Mouse (Mus musculus) ovary, adult 18-20 months (tissue): ENCODE data around the gene Cyp46a1.

Experiments used
- DNase-seq: peaks from one replicate; pipeline ENCODE4 v3.0.0; 2022; ENCODE audit warnings: low spot score, mixed read lengths

Gene Cyp46a1

GRCm38 (mm10) chr12:108363796-108364195, 29.6 kb downstream of the Cyp46a1 start:
- DNase-seq: peak; percentile 44

DNA sequence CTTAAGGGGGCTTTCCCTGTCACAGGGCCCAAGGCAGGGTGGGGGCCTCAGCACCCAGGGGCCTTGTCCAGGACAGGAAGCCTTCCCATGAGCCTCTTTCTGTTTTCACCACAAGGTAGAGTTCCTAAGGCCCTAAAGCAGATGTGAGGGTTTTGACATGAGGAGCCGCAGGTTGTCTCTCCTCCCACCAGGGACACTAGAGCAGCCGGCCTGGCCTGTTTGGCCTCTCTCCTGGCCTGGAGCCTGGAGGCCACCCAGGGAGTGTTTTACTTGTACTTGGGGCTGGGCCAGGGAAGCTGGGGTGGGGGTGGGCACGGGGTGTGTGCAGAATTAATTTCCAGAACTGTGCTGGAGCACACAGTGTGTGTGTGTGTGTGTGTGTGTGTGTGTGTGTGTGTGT, 31.2 kb downstream of the Cyp46a1 start:
- DNase-seq: peak; percentile 56

- DNase-seq: no peak
Measured at GRCm38 (mm10) chr12:108365868-108366267, 31.7 kb downstream of the Cyp46a1 start.

DNA sequence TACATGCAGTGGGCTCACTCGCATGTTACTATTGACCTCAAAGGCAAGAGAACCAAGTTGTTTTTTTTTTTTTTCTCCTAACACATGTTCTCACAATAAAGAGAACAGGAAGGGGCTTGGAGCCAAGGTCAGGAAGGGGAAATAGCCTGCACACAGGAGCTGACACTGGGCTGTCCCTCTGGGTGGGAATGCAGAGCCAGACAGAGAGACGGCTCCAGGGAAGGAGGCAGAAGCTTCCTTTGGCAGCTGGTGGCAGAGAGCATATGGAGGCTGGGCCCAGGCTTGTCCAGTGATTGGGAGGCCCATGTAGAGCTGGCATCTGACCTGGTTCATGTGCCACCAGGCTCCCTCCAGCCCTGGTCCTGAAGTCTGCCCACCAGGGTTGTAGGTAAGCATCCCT, 33.7 kb downstream of the Cyp46a1 start:
- DNase-seq: no peak

GRCm38 (mm10) chr12:108368921-108369320, 34.7 kb downstream of the Cyp46a1 start:
- no peak for DNase-seq

- no peak for DNase-seq
Measured at GRCm38 (mm10) chr12:108370596-108371428, 36.6 kb downstream of the Cyp46a1 start, which contains the start of gene Eml1. Gene Eml1, plus strand, starts transcription at chr12:108370957.

- DNase-seq: no peak
Measured at GRCm38 (mm10) chr12:108371429-108371765, 37.2 kb downstream of the Cyp46a1 start.

- no peak for DNase-seq
Measured at GRCm38 (mm10) chr12:108372241-108372640, 38.1 kb downstream of the Cyp46a1 start.

DNA sequence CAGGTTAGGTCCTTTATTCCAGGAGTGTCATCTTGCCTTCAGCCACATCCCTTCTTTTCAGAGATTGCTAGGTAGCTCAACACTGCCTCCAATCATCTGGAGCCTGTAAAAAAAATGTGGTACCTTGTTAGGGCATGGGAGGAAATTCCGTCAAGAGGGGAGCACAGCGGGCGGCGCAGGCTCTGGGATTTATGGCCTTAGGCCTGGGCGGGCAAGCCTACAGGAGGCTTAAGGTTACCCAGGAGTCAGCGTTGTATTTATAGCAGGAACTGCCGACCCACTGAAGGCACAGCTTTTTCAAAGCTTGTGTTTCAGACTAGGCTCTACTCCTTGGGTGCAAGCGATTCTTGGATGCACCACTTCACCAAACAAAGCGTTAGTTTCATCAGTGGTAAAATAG, 39.4 kb downstream of the Cyp46a1 start:
- DNase-seq: no peak

DNA sequence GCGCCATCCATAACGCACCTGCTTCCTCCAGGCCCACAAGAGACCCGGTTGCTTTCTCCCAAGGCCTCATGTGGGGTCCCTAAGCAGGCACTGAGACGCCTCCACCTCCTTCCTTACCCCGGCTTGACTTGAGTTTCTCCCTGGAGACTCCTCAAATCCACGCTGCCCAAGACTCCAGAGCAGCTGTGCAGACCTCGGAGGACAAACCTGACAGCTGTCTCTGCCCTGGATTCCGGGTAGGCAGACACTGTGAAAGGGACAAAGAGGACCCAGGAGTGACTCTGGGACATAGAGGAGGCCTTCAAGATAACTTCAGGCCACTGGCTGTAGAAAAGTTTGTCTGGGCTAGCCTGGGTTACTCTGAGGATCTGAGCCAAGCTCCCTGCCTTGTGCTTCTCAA, 40.5 kb downstream of the Cyp46a1 start:
- DNase-seq: no peak

GRCm38 (mm10) chr12:108378379-108379133, 44.4 kb downstream of the Cyp46a1 start:
- no peak for DNase-seq

- no peak for DNase-seq
Measured at GRCm38 (mm10) chr12:108386476-108387232, 52.5 kb downstream of the Cyp46a1 start.

DNA sequence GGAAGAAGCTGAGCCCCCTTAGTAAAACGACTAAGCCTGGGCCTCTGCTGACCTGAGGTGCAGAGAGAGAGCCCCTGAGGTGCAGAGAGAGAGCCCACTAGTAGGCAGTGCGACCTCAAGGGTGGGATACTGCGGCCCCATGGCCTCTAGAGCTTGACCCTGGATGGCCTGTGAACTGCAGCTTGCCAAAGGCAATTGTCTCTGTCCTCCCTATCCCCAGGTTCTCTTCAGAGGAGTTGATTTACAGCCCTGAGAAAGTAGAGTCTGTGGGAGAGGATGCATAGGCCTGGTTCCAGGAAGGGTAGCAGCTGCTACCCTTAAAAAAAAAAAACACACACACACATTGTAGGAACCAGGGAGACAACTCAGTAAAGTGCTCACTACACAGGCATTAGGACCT, 55.5 kb downstream of the Cyp46a1 start:
- DNase-seq: no peak

- no peak for DNase-seq
Measured at GRCm38 (mm10) chr12:108392254-108393044, 58.3 kb downstream of the Cyp46a1 start.

DNA sequence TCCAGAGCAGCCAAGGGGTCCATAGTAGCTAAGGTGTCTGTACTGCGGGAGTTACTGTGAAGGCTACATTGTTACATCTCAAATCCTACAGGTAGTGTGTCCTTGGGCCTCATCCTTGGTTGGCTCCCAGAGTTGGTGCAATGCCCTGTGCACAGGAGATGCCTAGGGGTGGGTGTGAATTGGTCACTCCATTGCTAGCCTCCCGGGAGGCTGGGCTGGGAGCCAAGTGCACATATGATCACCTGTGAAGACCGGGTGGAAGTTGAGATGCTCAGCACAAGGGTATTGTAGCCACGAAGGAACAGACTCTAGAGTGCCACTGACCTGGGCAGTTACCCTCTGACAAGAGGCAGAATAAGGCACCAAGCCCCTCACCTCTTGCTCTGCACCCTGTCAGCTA, 58.9 kb downstream of the Cyp46a1 start:
- DNase-seq: no peak

- DNase-seq: peak; percentile 87
Measured at GRCm38 (mm10) chr12:108393637-108394036, 59.5 kb downstream of the Cyp46a1 start.

- DNase-seq: no peak
Measured at GRCm38 (mm10) chr12:108394534-108395284, 60.5 kb downstream of the Cyp46a1 start.

DNA sequence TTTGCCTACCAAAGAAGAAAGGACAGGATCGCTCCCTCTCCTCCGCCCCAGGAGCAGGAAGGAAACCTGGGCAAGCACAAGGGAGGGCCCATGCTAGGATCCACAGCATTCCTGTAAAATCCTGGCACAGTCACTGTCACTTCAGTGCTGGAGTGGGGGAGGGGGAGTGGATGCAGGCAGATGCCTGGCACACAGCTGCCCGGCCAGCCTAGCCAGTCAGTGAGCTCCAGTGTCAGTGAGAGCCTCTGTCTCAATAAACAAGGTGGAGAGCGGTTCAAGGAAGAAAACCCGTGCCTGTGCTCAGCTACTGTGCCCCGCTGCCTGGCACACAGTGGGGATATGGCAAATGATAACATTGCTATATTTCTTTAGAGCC, 61.1 kb downstream of the Cyp46a1 start:
- no peak for DNase-seq

DNA sequence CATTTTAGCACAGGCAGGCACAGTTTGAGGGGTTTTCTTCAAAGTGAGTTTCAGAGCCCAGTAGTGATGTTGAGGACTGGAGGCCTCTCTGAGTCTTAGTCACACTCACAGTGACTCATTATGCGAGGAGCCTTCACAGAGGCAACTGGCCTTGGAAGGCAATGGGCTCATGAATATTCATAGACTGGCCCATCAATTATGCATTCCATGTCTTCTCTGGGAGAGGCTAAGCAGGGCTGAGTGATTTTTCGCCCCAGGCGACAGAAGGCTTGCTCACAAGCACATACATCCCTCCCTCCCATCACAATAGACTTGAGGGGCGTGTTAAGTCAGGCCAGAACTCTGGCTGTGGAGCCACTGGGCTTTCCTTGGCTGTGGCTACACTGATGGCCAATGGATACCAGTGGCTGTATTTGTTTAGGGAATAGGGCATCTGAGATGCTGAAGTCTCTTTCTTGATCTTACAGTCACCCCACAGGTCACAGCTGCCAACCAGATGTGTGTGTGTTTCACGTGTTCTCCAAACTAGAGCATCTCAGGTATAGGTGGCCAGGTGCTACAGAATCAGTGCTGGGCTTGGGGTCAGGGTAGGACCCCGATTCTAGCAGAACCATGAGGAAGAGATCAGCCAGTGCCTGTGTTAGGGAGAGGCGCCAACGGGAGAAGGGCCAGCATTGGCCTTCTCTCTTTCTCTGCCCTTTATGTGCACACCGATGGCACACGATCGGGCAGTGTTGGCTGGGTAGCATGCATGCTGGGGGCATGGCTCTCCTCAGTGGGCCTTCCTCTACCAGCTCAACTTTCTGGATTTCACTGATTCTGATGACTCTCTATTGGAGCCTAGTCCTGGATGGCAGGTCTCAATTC, 62.1 kb downstream of the Cyp46a1 start:
- no peak for DNase-seq

DNA sequence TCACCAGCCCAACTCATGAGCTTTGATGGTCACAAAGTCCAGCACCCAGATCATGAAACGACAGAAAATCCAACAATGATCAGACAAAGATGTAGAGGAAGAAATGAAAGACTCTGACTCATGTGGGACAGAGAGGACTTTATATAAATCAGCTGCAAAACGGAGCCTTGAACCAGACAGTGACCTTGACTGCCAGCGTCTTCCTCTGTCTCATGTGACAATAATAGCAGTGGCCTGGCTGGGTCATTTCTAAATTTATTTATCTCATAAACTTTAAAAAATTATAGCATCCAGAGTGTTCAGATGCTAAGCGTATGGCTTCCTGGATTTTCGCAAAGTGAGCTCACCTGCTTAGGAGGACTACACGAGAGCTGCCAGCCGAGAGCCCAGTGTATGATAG, 64.5 kb downstream of the Cyp46a1 start:
- DNase-seq: no peak
